Mouse (Mus musculus): ENCODE results near the gene Rhof.
"Not testable (repeated sequence)": the region's sequence is repeated elsewhere in the genome, so short reads cannot be mapped to it uniquely, and the experiment has no call there.

The Rhof gene

DNA sequence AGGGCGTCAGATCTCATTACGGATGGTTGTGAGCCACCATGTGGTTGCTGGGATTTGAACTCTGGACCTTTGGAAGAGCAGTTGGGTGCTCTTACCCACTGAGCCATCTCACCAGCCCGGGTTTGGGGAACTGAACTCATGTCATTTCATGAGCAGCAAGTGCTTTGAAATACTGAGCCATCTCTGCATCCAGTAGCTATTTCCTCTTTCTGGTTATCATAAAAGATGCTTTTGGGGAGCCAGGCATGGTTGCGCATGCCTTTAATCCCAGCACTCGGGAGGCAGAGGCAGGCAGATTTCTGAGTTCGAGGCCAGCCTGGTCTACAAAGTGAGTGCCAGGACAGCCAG lies 71.1 kb downstream of the Rhof start:
- not testable (repeated sequence) for DNase-seq

DNA sequence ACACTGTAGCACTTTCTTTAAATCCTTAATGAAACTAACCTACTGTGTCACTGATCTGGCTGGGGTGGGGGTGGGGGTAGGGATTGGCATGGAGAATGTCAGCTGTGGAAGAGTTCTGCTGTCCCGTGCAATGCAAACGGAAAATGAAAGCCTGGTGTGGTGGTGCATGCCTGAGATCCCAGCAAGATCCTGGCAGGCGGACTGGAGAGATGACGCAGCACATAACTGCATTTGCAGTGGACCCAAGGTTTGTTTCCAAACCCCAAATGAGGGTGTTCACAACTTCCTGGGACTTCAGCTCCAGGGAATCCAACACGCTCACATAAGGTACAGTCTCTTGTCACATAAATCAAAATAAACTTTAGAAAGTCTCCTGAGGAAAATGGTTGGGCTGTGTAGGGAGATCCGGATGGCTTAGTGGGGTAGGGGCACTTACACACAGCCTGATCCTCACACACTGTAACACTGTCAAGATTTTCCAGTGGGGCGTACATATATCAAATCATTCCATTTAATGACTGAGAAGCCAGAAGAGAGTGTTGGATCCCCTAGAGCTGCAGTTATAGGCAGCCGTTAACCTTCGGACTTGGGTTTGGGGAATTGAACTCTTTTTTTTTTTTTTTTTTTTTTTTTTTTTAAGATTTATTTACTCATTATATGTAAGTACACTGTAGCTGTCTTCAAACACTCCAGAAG lies 71.6 kb downstream of the Rhof start:
- no peak for DNase-seq

DNA sequence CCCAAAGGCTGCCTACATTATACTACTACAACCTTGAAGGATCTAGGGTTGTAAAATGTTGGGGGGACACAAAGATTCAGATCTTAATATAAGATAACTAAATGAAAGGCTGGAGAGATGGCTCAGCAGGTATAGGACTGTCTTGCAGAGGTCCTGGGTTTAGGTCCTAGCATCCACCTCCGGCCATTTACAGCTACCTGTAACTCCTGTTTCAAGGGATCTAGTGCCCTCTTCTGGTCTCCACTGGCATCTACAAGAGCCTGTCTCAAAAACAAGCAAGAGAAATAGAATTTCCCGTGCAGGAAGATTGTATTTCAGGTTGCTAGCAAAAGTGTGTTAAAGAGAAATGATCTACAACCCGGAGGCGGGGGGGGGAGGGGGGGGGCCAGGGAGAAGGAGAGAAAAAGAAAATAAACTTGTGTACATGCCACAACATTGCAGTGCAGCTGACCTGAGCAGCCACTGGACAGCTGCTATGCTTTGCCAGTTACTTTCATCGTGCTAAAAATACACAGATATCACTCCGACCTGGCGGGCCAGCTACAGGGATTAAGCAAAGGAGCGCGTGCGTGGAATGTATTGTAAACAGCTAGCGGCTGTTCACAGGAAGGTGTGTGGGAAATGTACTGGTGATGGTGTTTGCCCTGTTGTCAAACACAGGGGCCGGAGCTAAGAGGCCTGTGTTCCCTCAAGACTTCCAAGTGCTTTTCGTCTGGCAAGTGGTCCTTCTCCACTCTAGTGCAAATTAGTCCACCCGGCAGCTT lies 72.6 kb downstream of the Rhof start:
- peak; percentile 60 to 62 for DNase-seq

DNA sequence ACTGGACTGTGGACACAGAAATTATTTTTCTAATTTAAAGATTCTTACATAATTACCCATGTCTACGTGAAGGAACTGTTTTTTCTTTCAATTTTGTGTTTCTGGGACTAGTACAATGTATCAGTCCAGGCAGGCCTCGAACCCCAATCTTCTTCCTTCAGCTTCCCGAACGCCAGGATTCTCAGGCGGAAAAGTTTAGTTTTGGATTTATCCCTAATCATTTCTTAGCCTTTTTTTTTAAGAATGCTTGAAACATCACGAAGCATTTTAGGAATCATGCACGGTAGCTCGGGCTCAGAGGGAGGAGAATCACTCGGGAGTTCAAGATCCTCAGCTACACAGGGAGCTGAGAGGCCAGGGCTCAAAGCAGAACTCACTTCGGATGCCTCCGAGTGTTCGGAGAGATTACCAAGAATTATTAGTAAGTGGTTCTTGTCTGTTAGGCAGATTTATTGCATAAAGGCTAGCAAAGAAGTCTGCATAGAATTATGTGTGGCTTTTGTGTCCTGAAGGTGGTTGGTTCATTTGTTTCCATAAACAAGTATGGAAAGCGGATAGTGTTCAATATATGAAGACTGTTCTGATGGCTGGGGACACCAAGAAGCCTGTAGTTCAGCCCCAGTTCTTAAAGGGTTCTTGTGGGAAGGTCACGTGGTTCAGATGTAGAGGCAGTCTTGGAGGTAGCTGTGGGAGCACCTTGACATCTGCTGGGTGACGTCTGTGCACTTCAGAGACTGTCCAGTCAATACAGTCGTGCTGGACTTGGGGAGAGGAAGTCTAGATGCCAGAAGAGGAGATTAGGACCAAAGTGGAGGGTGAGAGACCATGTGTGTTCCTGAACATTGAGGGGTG lies 74.0 kb downstream of the Rhof start:
- DNase-seq, result peak; percentile 37 to 52

DNA sequence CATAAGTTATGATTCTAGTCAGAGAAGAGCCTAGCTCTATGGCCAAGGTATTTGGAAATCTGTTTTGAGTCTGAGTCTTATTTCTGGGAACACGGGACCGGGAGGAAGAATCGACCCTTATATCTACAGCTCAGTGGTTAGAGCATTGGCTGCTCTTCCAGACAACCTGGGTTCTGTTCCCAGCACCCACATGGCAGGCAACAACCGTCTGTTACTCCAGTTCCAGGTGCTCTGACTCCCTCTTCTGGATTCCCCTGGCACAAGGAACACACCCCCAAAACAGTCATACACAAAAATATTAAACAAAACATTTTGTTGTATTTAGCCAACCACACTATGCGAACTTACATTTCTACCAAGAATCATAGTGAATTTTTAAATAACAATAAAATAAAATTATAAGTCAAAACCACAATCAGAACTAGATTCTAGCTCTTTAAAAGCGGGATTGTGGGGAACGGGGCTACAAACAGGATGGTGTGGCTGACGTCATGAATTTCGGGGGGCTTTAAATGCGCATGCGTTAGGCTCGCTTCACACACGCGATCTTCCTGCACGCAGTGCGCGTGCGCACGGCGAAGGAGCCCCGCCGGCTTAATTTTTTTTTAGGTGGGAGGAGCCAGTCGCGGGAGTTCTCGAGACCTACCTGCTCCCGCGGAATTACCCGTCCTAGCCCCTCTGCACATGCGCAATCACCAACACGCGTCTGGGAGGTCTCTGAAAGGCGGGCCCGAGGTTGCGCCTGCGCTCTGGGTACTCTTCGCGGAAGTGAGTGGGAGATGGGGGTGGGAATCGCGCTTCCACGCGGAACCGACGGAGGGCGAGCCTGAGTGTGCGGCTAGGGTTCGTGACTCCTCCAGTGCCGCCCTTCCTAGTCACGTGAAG lies 74.9 kb downstream of the Rhof start:
- peak; percentile 99 to 100 for DNase-seq

Measured in thymus, postnatal 36 days (tissue).